Comparison of ENCODE assay signal across 17 mouse cellular contexts in genomic region chr5:128987141-128987954, GRCm38 (mm10). TPM values are rescaled to one million over a fixed set of nuclear protein-coding genes. Genes with fewer than 3 reads are reported as not detected.
DNase-seq lines count a peak whose midpoint lies in the region; ATAC-seq and TF ChIP-seq lines count a peak whose summit lies in the region.
"Had no signal": no experiment of that assay in that cellular context is flagged by ENCODE, and none has a peak within 500 bp of the region (broad histone marks: within the 10 kb centered on the region; RNA-seq: fewer than 3 reads in every experiment).

No protein-coding gene starts in this region.

- no peak overlapping the region for H3K9ac ChIP-seq in hindbrain, embryonic 14.5 days
- H3K9ac ChIP-seq in hindbrain, embryonic 13.5 days, result no peak overlapping the region
- no peak overlapping the region for H3K9ac ChIP-seq in forebrain, embryonic 14.5 days (ENCODE audit: low read length)
- 0 out of 2 replicates have a peak overlapping the region, but pooled peaks have one; percentile 17 for H3K9ac ChIP-seq in kidney, embryonic 16.5 days (replicated peaks; ENCODE audit: low read length)
- no peak overlapping the region for H3K9ac ChIP-seq in heart, embryonic 11.5 days (ENCODE audit: low read depth, low read length)
- H3K9ac ChIP-seq: limb, embryonic 13.5 days; liver, embryonic 15.5 days had no signal

- POLR2A ChIA-PET in Patski (lab: Charles Lee), result no interaction called here

- in situ Hi-C loops in Patski (cut with MboI; ENCODE audit: low pct_unique_long_range_greater_than_20kb), result no loop called here

- CTCF ChIA-PET in Patski (lab: Charles Lee), result interaction anchor here (1.5 to 2.9 kb wide), 2 partner anchors 11 to 18 kb away, joined by 3 to 12 read pairs; no protein-coding TSS in a partner anchor

- H3K9me3 ChIP-seq in hindbrain, embryonic 14.5 days (ENCODE audit: control insufficient read depth, low read length), result no peaks in the 10 kb centered on the region
- no peaks in the 10 kb centered on the region for H3K9me3 ChIP-seq in hindbrain, embryonic 13.5 days
- H3K9me3 ChIP-seq in forebrain, embryonic 14.5 days (replicated peaks; ENCODE audit: control insufficient read depth, low read length), result no peaks in the 10 kb centered on the region
- H3K9me3 ChIP-seq in kidney, embryonic 16.5 days (ENCODE audit: low read length), result no peaks in the 10 kb centered on the region
- no peaks in the 10 kb centered on the region for H3K9me3 ChIP-seq in heart, embryonic 11.5 days (replicated peaks; ENCODE audit: control insufficient read depth, low read length)
- H3K9me3 ChIP-seq: G1E; limb, embryonic 13.5 days; liver, embryonic 15.5 days had no signal

- 69% methylated on average over 19 of the region's 19 CpGs for WGBS in hindbrain, embryonic 14.5 days
- 68% methylated on average over 19 of the region's 19 CpGs for WGBS in hindbrain, embryonic 13.5 days
- 45% methylated on average over 19 of the region's 19 CpGs for WGBS in forebrain, embryonic 14.5 days
- 60% methylated on average over 19 of the region's 19 CpGs for WGBS in kidney, embryonic 16.5 days
- 83% methylated on average over 19 of the region's 19 CpGs for WGBS in heart, embryonic 11.5 days (ENCODE audit: insufficient replicate concordance)

- H3K4me2 ChIP-seq in hindbrain, embryonic 14.5 days (replicated peaks), result no peak overlapping the region
- H3K4me2 ChIP-seq in hindbrain, embryonic 13.5 days, result no peak overlapping the region
- H3K4me2 ChIP-seq in forebrain, embryonic 14.5 days (ENCODE audit: low read length), result no peak overlapping the region
- no peak overlapping the region for H3K4me2 ChIP-seq in kidney, embryonic 16.5 days (replicated peaks; ENCODE audit: low read depth, low read length)
- no peak overlapping the region for H3K4me2 ChIP-seq in heart, embryonic 11.5 days
- H3K4me2 ChIP-seq: limb, embryonic 13.5 days; liver, embryonic 15.5 days; midbrain, embryonic 11.5 days had no signal

- H3K27me3 ChIP-seq in hindbrain, embryonic 14.5 days (ENCODE audit: control insufficient read depth, insufficient read depth, low read length), result no peaks in the 10 kb centered on the region
- H3K27me3 ChIP-seq in hindbrain, embryonic 13.5 days, result no peaks in the 10 kb centered on the region
- no peaks in the 10 kb centered on the region for H3K27me3 ChIP-seq in Patski
- no peaks in the 10 kb centered on the region for H3K27me3 ChIP-seq in forebrain, embryonic 14.5 days (replicated peaks; ENCODE audit: control insufficient read depth, insufficient read depth, low read length)
- no peaks in the 10 kb centered on the region for H3K27me3 ChIP-seq in kidney, embryonic 16.5 days (ENCODE audit: insufficient read depth, low read length)
- H3K27me3 ChIP-seq in heart, embryonic 11.5 days (ENCODE audit: control insufficient read depth, insufficient read depth, low read length), result no peaks in the 10 kb centered on the region
- H3K27me3 ChIP-seq: limb, embryonic 13.5 days; liver, embryonic 15.5 days had no signal

- DNase-seq in hindbrain, embryonic 14.5 days (ENCODE audit: low spot score), result peak; percentile 42
- peak; percentile 44 for DNase-seq in Patski (ENCODE audit: low read depth, low spot score)
- DNase-seq in forebrain, embryonic 14.5 days (ENCODE audit: low spot score), result peak; percentile 77
- DNase-seq in frontal cortex, postnatal 36 days (ENCODE audit: low spot score in 2 of 2), result no peak
- no peak for DNase-seq in gastrocnemius, postnatal 25 days
- DNase-seq: cerebellum, adult 9-11 months; heart, postnatal 10 days; spleen, adult 18-20 months; thymus, postnatal 4 days had no signal

- no peaks in the 10 kb centered on the region for H3K4me1 ChIP-seq in hindbrain, embryonic 14.5 days (replicated peaks; ENCODE audit: control insufficient read depth, insufficient read depth, low read length)
- H3K4me1 ChIP-seq in hindbrain, embryonic 13.5 days (replicated peaks), result peaks cover 14% of the 10 kb centered on the region; the same call in 1 of the 2 replicates
- peaks cover 5% of the 10 kb centered on the region; the same call in 1 of the 2 replicates for H3K4me1 ChIP-seq in forebrain, embryonic 14.5 days (ENCODE audit: control insufficient read depth, insufficient read depth, low read length)
- H3K4me1 ChIP-seq in kidney, embryonic 16.5 days (ENCODE audit: insufficient read depth, low read length), result no peaks in the 10 kb centered on the region
- H3K4me1 ChIP-seq in heart, embryonic 11.5 days (ENCODE audit: control insufficient read depth, insufficient read depth, low read length), result no peaks in the 10 kb centered on the region
- H3K4me1 ChIP-seq: limb, embryonic 13.5 days; liver, embryonic 15.5 days had no signal

- no peak for ATAC-seq in hindbrain, embryonic 14.5 days (ENCODE audit: low FRiP score)
- no peak for ATAC-seq in hindbrain, embryonic 13.5 days (ENCODE audit: low FRiP score)
- ATAC-seq in Patski, result peak; percentile 78
- peak; percentile 72 for ATAC-seq in forebrain, embryonic 14.5 days
- ATAC-seq in kidney, embryonic 16.5 days (ENCODE audit: low FRiP score, low TSS enrichment), result peak; percentile 69
- ATAC-seq in heart, embryonic 11.5 days (replicated peaks; ENCODE audit: insufficient number of reproducible peaks, low FRiP score, low TSS enrichment), result no peak

- peaks cover 47% of the 10 kb centered on the region for H3K36me3 ChIP-seq in hindbrain, embryonic 14.5 days (replicated peaks; ENCODE audit: control insufficient read depth, insufficient read depth)
- peaks cover 71% of the 10 kb centered on the region for H3K36me3 ChIP-seq in hindbrain, embryonic 13.5 days
- H3K36me3 ChIP-seq in forebrain, embryonic 14.5 days (ENCODE audit: control insufficient read depth, insufficient read depth, low read length), result peaks cover 37% of the 10 kb centered on the region
- peaks cover 40% of the 10 kb centered on the region for H3K36me3 ChIP-seq in kidney, embryonic 16.5 days (ENCODE audit: insufficient read depth, low read length)
- H3K36me3 ChIP-seq in heart, embryonic 11.5 days (ENCODE audit: control insufficient read depth, insufficient read depth, low read length), result peaks cover 19% of the 10 kb centered on the region

- H3K4me3 ChIP-seq in hindbrain, embryonic 14.5 days (replicated peaks; ENCODE audit: low read length), result no peak overlapping the region
- no peak overlapping the region for H3K4me3 ChIP-seq in hindbrain, embryonic 13.5 days
- H3K4me3 ChIP-seq in forebrain, embryonic 14.5 days (ENCODE audit: low read depth, low read length), result no peak overlapping the region
- no peak overlapping the region for H3K4me3 ChIP-seq in kidney, embryonic 16.5 days (ENCODE audit: low read length)
- H3K4me3 ChIP-seq in heart, embryonic 11.5 days (ENCODE audit: low read depth, low read length), result no peak overlapping the region
- H3K4me3 ChIP-seq: limb, embryonic 13.5 days; liver, embryonic 15.5 days; myocyte had no signal

- H3K27ac ChIP-seq in hindbrain, embryonic 14.5 days, result no peak overlapping the region
- H3K27ac ChIP-seq in hindbrain, embryonic 13.5 days, result no peak overlapping the region
- no peak overlapping the region for H3K27ac ChIP-seq in forebrain, embryonic 14.5 days (ENCODE audit: low read depth, low read length)
- peak overlapping the region; percentile 53 for H3K27ac ChIP-seq in kidney, embryonic 16.5 days (ENCODE audit: low read length)
- H3K27ac ChIP-seq in heart, embryonic 11.5 days (ENCODE audit: low read depth, low read length), result no peak overlapping the region
- H3K27ac ChIP-seq: limb, embryonic 13.5 days; liver, embryonic 15.5 days had no signal

- no peak for TF ChIP-seq CTCF in Patski (IDR thresholded peaks at IDR 0.05)

RNA-seq across cellular contexts. Expression of gene Stx2, which starts 21.0 kb away (rescaled TPM):
- polyA plus RNA-seq in hindbrain, embryonic 14.5 days (2014; fragmentation: Nextera tagmentation; extraction: Ambion mirVana), result 15.0 and 15.2 TPM in 2 replicates
- 18.0 and 21.1 TPM in 2 replicates for polyA plus RNA-seq in hindbrain, embryonic 13.5 days (2015; fragmentation: Nextera tagmentation; extraction: Ambion mirVana)
- 62.1 TPM for polyA plus RNA-seq in Patski (2021)
- polyA plus RNA-seq in forebrain, embryonic 14.5 days (2014; fragmentation: Nextera tagmentation; extraction: Ambion mirVana), result 13.9 and 16.9 TPM in 2 replicates
- polyA plus RNA-seq in kidney, embryonic 16.5 days (2015; fragmentation: Nextera tagmentation; extraction: Ambion mirVana), result 36.7 and 43.6 TPM in 2 replicates
- polyA plus RNA-seq in heart, embryonic 11.5 days (2014; fragmentation: Nextera tagmentation; extraction: Ambion mirVana), result 23.1 and 24.2 TPM in 2 replicates
- 1 to 10 TPM; 7.8 to 8.8 TPM for total RNA-seq in gastrocnemius, postnatal 25 days (2021)

RNA-seq across cellular contexts. Expression of gene Ran, which starts 32.5 kb away (rescaled TPM):
- polyA plus RNA-seq in hindbrain, embryonic 14.5 days (2014; fragmentation: Nextera tagmentation; extraction: Ambion mirVana), result 343 and 359 TPM in 2 replicates
- 416 and 421 TPM in 2 replicates for polyA plus RNA-seq in hindbrain, embryonic 13.5 days (2015; fragmentation: Nextera tagmentation; extraction: Ambion mirVana)
- polyA plus RNA-seq in Patski (2021), result 609 TPM
- 595 and 632 TPM in 2 replicates for polyA plus RNA-seq in forebrain, embryonic 14.5 days (2014; fragmentation: Nextera tagmentation; extraction: Ambion mirVana)
- polyA plus RNA-seq in kidney, embryonic 16.5 days (2015; fragmentation: Nextera tagmentation; extraction: Ambion mirVana), result 613 and 614 TPM in 2 replicates
- 499 and 500 TPM in 2 replicates for polyA plus RNA-seq in heart, embryonic 11.5 days (2014; fragmentation: Nextera tagmentation; extraction: Ambion mirVana)
- total RNA-seq in gastrocnemius, postnatal 25 days (2021), result 10 to 100 TPM; 64.7 to 81.1 TPM

RNA-seq across cellular contexts. Expression of gene Rimbp2, which starts 34.1 kb away (rescaled TPM):
- 8.1 and 8.9 TPM in 2 replicates for polyA plus RNA-seq in hindbrain, embryonic 14.5 days (2014; fragmentation: Nextera tagmentation; extraction: Ambion mirVana)
- polyA plus RNA-seq in hindbrain, embryonic 13.5 days (2015; fragmentation: Nextera tagmentation; extraction: Ambion mirVana), result 4.2 and 5.1 TPM in 2 replicates
- not detected for polyA plus RNA-seq in Patski (2021)
- 2.2 and 3.4 TPM in 2 replicates for polyA plus RNA-seq in forebrain, embryonic 14.5 days (2014; fragmentation: Nextera tagmentation; extraction: Ambion mirVana)
- polyA plus RNA-seq in kidney, embryonic 16.5 days (2015; fragmentation: Nextera tagmentation; extraction: Ambion mirVana), result 0.04 and 0.53 TPM in 2 replicates
- polyA plus RNA-seq in heart, embryonic 11.5 days (2014; fragmentation: Nextera tagmentation; extraction: Ambion mirVana), result 0.03 and 0.39 TPM in 2 replicates
- total RNA-seq in gastrocnemius, postnatal 25 days (2021), result not detected
- total RNA-seq: G1E had no signal
- polyA plus RNA-seq: G1E; liver, embryonic 15.5 days; myocyte had no signal

Comparison
In these comparisons a context has a peak if more than half of its experiments do, and no peak if none do; other contexts are left out.
1. ATAC-seq: peak in Patski (single experiment), forebrain, embryonic 14.5 days (single experiment) and kidney, embryonic 16.5 days (single experiment); none in hindbrain, embryonic 14.5 days (single experiment), hindbrain, embryonic 13.5 days (single experiment) and heart, embryonic 11.5 days (single experiment).
2. DNase-seq: peak in hindbrain, embryonic 14.5 days (single experiment), Patski (single experiment) and forebrain, embryonic 14.5 days (single experiment); none in frontal cortex, postnatal 36 days (0 of 2) and gastrocnemius, postnatal 25 days (single experiment).